Mouse (Mus musculus) midbrain, embryonic 14.5 days (tissue): ENCODE measurements at regions not wholly inside any gene's neighbourhood (a gene's known extent, or its start where the extent isn't known, plus 50 kb on each side); places are given as distances from the start of the nearest gene placed in this dataset.
A peak's percentile ranks its signal among the peaks of the same experiment; 100 is the strongest.

Source experiments
- ATAC-seq: fragments of 200-750 bp; cut with Nextera tagmentation; 2 replicates; pipeline ENCODE4 v1.8.0; 2017; ENCODE audit warnings: moderate number of reproducible peaks, moderate library complexity; ENCODE audit not compliant: low FRiP score, low TSS enrichment
- DNase-seq: peaks from one replicate; pipeline ENCODE4 v3.0.0-alpha.2; 2015
- H3K27ac ChIP-seq: fragments of 300-500 bp; sonication (generic); replicated peaks from 2 replicates; pipeline ENCODE4 v1.5.1; 2014; ENCODE audit warnings: mild to moderate bottlenecking, low read depth, low read length, moderate library complexity
- H3K27me3 ChIP-seq: fragments of 300-500 bp; sonication (generic); 2 replicates; pipeline ENCODE4 v1.6.1; 2014; ENCODE audit warnings: low read length, control low read depth, mixed read lengths; ENCODE audit not compliant: control insufficient read depth, insufficient read depth
- H3K36me3 ChIP-seq: fragments of 300-500 bp; sonication (generic); 2 replicates; pipeline ENCODE4 v1.6.1; 2014; ENCODE audit warnings: low read length, control low read depth; ENCODE audit not compliant: control insufficient read depth, insufficient read depth
- H3K4me1 ChIP-seq: fragments of 300-500 bp; sonication (generic); 2 replicates; pipeline ENCODE4 v1.6.1; 2014; ENCODE audit warnings: mild to moderate bottlenecking, antibody characterized with exemption, low read length, control low read depth; ENCODE audit not compliant: control insufficient read depth, insufficient read depth
- H3K4me2 ChIP-seq: fragments of 300-500 bp; sonication (generic); 2 replicates; pipeline ENCODE4 v1.6.1; 2014; ENCODE audit warnings: mild to moderate bottlenecking, low read length, moderate library complexity
- H3K4me3 ChIP-seq: fragments of 300-500 bp; sonication (generic); replicated peaks from 2 replicates; pipeline ENCODE4 v1.5.1; 2014; ENCODE audit warnings: low read depth, low read length
- H3K9ac ChIP-seq: fragments of 300-500 bp; sonication (generic); replicated peaks from 2 replicates; pipeline ENCODE4 v1.6.1; 2014; ENCODE audit warnings: mild to moderate bottlenecking, low read length, moderate library complexity
- H3K9me3 ChIP-seq: fragments of 300-500 bp; sonication (generic); 2 replicates; pipeline ENCODE4 v1.6.1; 2016; ENCODE audit warnings: low read length, control low read depth, mixed read lengths; ENCODE audit not compliant: control insufficient read depth
- WGBS: fragments of 180-500 bp; shearing (Covaris S2); extraction: QIAGEN DNeasy Blood & Tissue Kit; methylation state at CpG from one replicate; pipeline ENCODE4 v1.1.7; 2014; 5-methylcytosine and 5-hydroxymethylcytosine counted together

- Histone ChIP-seq H3K27ac (no peak overlapping the region; the same call in 1 of the 2 replicates), H3K4me2 (peak overlapping the region; percentile 46), H3K9ac (no peak overlapping the region), H3K4me1 (no peaks in the 10 kb centered on the region; the same call in 1 of the 2 replicates), H3K9me3 (no peaks in the 10 kb centered on the region), H3K4me3 (peak overlapping the region; percentile 19; the same call in 1 of the 2 replicates), H3K27me3 (no peaks in the 10 kb centered on the region), H3K36me3 (no peaks in the 10 kb centered on the region)
- DNase-seq (peak; percentile 79), ATAC-seq (peak; percentile 87)
- 4% methylated on average over 10 of the region's 10 CpGs for WGBS
These were observed 179.3 kb upstream of the Tle4 start for GRCm38 (mm10) chr19:14777198-14777597.

DNA sequence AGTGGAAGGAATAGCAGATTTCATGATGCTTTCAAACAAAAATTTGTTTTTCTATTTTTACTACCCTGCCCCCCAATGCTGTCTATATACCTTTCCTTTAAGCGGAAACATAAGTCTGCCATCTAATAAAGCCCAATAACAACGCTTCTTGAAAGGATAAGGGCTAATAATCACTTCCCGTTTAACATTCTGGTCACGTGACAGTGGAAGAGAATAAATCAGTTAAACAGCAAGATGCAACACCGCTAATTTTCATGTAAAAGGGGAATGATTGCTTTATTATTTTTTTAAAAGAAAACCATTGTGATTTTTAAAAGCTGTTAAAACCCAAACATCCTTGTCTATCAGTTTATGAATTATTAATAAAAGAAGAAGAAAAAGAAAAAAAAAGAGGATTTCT lies 178.9 kb upstream of the Tle4 start:
- ATAC-seq: no peak; the same call in 1 of the 2 replicates
- H3K4me2 ChIP-seq: peak overlapping the region; percentile 46
- no peaks in the 10 kb centered on the region for H3K36me3 ChIP-seq
- H3K4me1 ChIP-seq: no peaks in the 10 kb centered on the region; the same call in 1 of the 2 replicates
- H3K9ac ChIP-seq: no peak overlapping the region
- peak; percentile 78 for DNase-seq
- H3K27ac ChIP-seq: no peak overlapping the region
- H3K9me3 ChIP-seq: no peaks in the 10 kb centered on the region
- no peaks in the 10 kb centered on the region for H3K27me3 ChIP-seq
- 30% methylated on average over 5 of the region's 5 CpGs for WGBS
- no peak overlapping the region for H3K4me3 ChIP-seq

DNA sequence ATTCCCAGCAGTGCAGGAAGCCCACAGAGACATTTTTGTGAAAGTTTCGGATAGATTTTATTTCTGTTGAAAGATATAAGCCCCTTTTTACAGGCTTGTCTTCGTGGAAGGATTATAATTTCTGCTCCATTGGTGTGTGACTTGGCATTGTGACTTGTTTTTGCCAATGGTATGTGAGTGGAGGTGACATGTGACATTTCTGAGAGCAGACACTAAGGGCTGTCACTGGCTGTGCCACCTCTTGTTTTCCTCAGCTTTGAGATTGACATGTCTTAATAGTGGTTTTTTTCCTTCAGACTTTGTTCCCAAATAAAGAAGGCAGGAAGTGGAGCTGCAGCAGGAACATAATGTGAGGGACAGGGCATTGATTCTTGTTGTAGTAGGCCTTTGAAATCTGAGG lies 174.9 kb upstream of the Tle4 start:
- Histone ChIP-seq H3K4me1 (no peaks in the 10 kb centered on the region; the same call in 1 of the 2 replicates), H3K9me3 (no peaks in the 10 kb centered on the region), H3K27ac (no peak overlapping the region), H3K27me3 (no peaks in the 10 kb centered on the region), H3K4me2 (no peak overlapping the region), H3K9ac (no peak overlapping the region), H3K4me3 (no peak overlapping the region), H3K36me3 (no peaks in the 10 kb centered on the region)
- ATAC-seq (no peak), DNase-seq (no peak)
- WGBS: 24% methylated on average over 2 of the region's 2 CpGs

DNA sequence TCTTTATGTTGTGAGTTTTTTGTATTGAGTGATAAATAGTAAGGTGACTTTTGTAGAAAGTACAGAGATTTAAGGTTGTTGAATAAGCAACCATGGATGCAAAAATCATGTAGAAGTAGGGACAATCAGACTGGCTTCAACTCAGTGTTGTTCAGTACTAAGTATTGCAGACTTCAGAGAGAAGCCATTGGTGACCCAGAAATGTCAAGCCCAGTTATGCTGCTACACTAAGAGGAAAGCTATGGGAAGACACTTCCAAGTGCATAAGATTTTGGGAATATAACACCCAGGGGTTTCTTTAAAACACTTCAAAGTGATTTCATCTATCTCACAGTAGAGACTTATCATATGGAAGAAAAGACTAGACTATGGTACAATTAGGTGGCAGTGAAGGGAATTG lies 154.8 kb upstream of the Tle4 start:
- Histone ChIP-seq H3K27ac (no peak overlapping the region), H3K4me1 (no peaks in the 10 kb centered on the region), H3K9ac (no peak overlapping the region), H3K4me2 (no peak overlapping the region), H3K27me3 (no peaks in the 10 kb centered on the region), H3K9me3 (no peaks in the 10 kb centered on the region), H3K36me3 (no peaks in the 10 kb centered on the region), H3K4me3 (no peak overlapping the region)
- DNase-seq: no peak
- no peak for ATAC-seq

GRCm38 (mm10) chr19:14742361-14742760 lies 144.5 kb upstream of the Tle4 start:
- no peak overlapping the region for H3K4me3 ChIP-seq
- 94% methylated on average over 3 of the region's 3 CpGs for WGBS
- H3K9me3 ChIP-seq: no peaks in the 10 kb centered on the region
- H3K4me1 ChIP-seq: no peaks in the 10 kb centered on the region
- H3K36me3 ChIP-seq: no peaks in the 10 kb centered on the region
- DNase-seq (no peak), ATAC-seq (no peak)
- no peak overlapping the region for H3K27ac ChIP-seq
- H3K9ac ChIP-seq: no peak overlapping the region
- H3K4me2 ChIP-seq: no peak overlapping the region
- H3K27me3 ChIP-seq: no peaks in the 10 kb centered on the region

DNA sequence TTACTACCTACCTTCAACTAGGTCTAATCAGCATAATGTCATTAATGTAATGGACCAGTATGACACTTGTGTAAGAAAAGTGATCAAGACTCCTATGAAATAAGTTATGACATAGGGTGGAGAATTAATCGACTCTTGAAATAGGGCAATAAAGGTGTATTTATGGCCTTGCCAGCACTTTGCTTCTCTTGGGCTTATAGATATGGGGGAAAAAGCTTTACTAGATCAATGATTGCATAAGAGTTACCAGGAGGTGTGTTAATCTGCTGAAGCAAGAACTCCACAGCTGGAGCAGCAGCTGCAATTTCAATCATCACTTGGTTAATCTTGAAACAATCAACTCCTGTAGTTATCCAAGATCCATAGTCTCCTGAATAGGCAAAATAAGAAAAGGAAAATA lies 143.1 kb upstream of the Tle4 start:
- ATAC-seq: no peak
- Histone ChIP-seq H3K27me3 (no peaks in the 10 kb centered on the region), H3K4me1 (no peaks in the 10 kb centered on the region), H3K4me2 (no peak overlapping the region), H3K9ac (no peak overlapping the region), H3K27ac (no peak overlapping the region), H3K9me3 (no peaks in the 10 kb centered on the region), H3K4me3 (no peak overlapping the region), H3K36me3 (no peaks in the 10 kb centered on the region)
- DNase-seq: no peak
- WGBS: 98% methylated on average over 1 of the region's 1 CpGs

- Histone ChIP-seq H3K4me1 (no peaks in the 10 kb centered on the region), H3K27me3 (no peaks in the 10 kb centered on the region), H3K4me3 (no peak overlapping the region), H3K9ac (no peak overlapping the region), H3K27ac (no peak overlapping the region), H3K36me3 (no peaks in the 10 kb centered on the region), H3K4me2 (no peak overlapping the region), H3K9me3 (no peaks in the 10 kb centered on the region)
- WGBS: 100% methylated on average over 1 of the region's 1 CpGs
- DNase-seq (no peak), ATAC-seq (no peak)
These were observed 142.3 kb upstream of the Tle4 start for GRCm38 (mm10) chr19:14740139-14740538.

DNA sequence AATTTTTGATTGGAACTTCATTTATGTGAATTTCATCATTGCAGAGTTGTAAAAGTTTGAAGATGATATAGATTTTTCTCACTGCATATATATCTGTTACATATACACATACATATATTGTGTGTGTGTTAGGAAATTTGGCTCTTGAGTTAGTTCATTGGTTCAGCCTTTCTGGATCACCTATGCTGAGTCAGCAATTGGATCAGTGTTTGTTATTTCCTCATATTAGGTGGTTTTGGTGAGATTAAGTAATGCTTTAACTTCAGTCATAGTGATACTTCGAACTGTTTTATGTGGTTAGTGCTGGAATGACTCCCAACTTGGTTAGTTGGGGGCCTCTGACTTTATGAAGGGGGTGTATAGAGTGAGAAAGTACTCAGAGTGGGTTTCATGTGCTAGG lies 138.7 kb upstream of the Tle4 start:
- DNase-seq (no peak), ATAC-seq (no peak)
- H3K4me3 ChIP-seq: no peak overlapping the region
- no peaks in the 10 kb centered on the region for H3K4me1 ChIP-seq
- H3K27ac ChIP-seq: no peak overlapping the region
- H3K36me3 ChIP-seq: no peaks in the 10 kb centered on the region
- H3K9ac ChIP-seq: no peak overlapping the region
- H3K9me3 ChIP-seq: no peaks in the 10 kb centered on the region
- 91% methylated on average over 1 of the region's 1 CpGs for WGBS
- H3K27me3 ChIP-seq: no peaks in the 10 kb centered on the region
- H3K4me2 ChIP-seq: no peak overlapping the region

GRCm38 (mm10) chr19:14725329-14725728 lies 127.5 kb upstream of the Tle4 start:
- DNase-seq: no peak
- H3K4me1 ChIP-seq: no peaks in the 10 kb centered on the region
- no peak for ATAC-seq
- no peak overlapping the region for H3K27ac ChIP-seq
- H3K27me3 ChIP-seq: no peaks in the 10 kb centered on the region
- H3K9me3 ChIP-seq: no peaks in the 10 kb centered on the region
- no peak overlapping the region for H3K9ac ChIP-seq
- H3K4me3 ChIP-seq: no peak overlapping the region
- no peaks in the 10 kb centered on the region for H3K36me3 ChIP-seq
- WGBS: 73% methylated on average over 3 of the region's 3 CpGs
- H3K4me2 ChIP-seq: no peak overlapping the region
